Mouse (Mus musculus) heart, adult 2 months (tissue): Measurements from ENCODE around the gene Slc7a1.

Experiments
- EP300 ChIP-seq: fragments of 200-500 bp; IDR thresholded peaks from 2 replicates; pipeline ENCODE4 v1.6.1; 2011; ENCODE audit warnings: low read depth, low read length, control low read depth; ENCODE audit not compliant: insufficient read depth
- POLR2A ChIP-seq: fragments of 200-500 bp; IDR thresholded peaks from 2 replicates; pipeline ENCODE4 v1.6.1; 2011; ENCODE audit warnings: mild to moderate bottlenecking, low read depth, low read length, control low read depth; ENCODE audit not compliant: insufficient read depth

GRCm38 (mm10) chr5:148331229-148331776 lies 68.4 kb downstream of the Slc7a1 start:
- TF ChIP-seq POLR2A (no peak), EP300 (no peak)
